Mouse (Mus musculus) megakaryocyte progenitor cell, adult 5-6 weeks (primary cell): ENCODE data around the gene Apol7a. TPM values are rescaled to one million over a fixed set of nuclear protein-coding genes. Genes with fewer than 3 reads are reported as not detected.
"Not testable (repeated sequence)": the region's sequence is repeated elsewhere in the genome, so short reads cannot be mapped to it uniquely, and the experiment has no call there.

Source experiments
- ATAC-seq: replicated peaks from 2 replicates; pipeline ENCODE4 v1.8.0; 2016; ENCODE audit warnings: mild to moderate bottlenecking, moderate TSS enrichment, inconsistent platforms; ENCODE audit not compliant: poor library complexity
- total RNA-seq, 2 experiments: library from RNA; stranded (forward) in 1 of 2; stranded (reverse) in 1 of 2; fragments of 157-497, 149-512 nt in 1 of 2; fragments of 200-1000 nt in 1 of 2; gene quantifications; 2 replicates each; pipeline versions ENCODE4 v1.2.3 to v1.2.4; 2015 to 2017

Apol7a gene
- total RNA-seq (2015) (not detected in 2 replicates), total RNA-seq (2017) (not detected in 2 replicates)

- not testable (repeated sequence) for ATAC-seq
Measured at GRCm38 (mm10) chr15:77399027-77399426, at the start of gene Apol7a. TSS of gene Apol7a (minus strand) at chr15:77399110.

DNA sequence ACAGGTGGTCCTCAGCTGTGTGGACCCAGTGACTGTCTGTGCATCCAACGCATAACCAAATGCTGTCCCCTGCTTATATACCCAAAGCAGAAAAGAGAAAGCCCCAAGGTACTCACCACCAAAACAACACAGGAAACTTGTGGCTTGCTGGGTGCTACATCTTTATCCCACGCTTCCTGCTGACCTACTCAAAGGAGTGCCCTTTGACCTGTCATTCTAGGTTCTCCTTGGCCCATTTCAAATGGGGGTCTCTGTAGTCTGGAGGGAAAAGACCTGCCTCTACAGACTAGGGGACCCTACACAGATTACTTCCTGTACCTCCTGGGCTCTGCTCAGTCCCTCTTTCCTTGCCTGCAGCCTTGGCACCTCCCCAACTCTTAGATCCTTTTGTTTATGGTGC lies 48.5 kb upstream of the Apol7a start, which contains the start of gene Apol7b:
Gene Apol7b (minus strand): TSS at position 101 of the 400 bp plus-strand sequence.
- ATAC-seq: not testable (repeated sequence)

DNA sequence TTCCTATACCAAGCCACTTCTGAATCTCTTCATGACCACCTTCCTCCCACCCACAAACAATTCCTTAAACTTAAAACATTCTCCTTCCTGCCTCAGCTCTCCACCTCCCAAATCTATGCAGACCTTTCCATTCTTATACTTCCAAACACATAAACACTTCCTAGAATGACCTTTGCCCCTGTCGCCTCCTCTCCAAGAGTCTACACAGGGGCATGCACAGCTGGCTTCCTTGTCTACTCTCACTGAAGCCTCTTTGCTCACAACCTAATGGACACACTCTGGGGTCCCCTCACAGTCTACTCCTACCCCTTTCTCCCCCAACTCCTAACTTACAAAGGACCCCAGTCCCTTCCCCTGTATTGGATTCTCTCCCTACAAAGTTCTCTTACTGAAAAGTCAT lies 46.8 kb upstream of the Apol7a start:
- ATAC-seq: not testable (repeated sequence)

- not testable (repeated sequence) for ATAC-seq
Measured at GRCm38 (mm10) chr15:77444746-77445145, 45.8 kb upstream of the Apol7a start.

DNA sequence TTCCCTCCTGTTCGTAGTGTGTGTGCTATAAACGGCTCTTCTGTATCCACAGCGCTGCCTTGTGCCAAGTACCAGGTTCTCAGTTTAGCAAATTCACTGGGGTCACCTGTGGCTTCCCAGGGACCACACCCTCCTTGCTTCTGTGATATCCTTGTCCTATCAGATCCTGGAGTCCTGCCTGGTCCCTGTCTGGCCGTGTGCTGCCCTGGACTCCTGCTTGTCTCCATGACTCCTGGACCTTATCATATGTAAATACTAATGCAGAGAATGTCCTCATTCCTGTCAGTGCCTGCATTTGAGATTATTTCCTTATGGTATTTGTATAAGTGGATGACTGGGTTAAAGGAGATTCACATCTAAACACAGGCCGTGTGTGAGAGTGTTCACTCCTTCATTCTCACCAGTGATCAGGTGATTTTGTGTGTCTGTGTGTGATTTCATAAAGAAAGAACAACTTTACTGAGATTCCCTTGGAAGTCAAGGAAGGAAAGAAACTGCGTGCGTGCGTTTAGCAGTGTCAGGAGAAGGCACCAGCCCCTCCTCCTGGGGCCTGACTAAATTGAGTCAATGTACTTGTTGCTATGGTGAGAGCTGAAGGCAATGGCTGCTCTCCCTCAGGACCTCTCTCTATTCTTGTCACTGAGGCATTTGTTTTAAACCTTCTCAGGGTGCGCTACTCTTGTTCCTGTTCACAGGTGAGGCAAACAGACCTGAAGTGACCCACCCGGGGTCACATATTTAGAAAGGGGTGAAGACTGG lies 30.0 kb upstream of the Apol7a start:
- ATAC-seq: not testable (repeated sequence)

DNA sequence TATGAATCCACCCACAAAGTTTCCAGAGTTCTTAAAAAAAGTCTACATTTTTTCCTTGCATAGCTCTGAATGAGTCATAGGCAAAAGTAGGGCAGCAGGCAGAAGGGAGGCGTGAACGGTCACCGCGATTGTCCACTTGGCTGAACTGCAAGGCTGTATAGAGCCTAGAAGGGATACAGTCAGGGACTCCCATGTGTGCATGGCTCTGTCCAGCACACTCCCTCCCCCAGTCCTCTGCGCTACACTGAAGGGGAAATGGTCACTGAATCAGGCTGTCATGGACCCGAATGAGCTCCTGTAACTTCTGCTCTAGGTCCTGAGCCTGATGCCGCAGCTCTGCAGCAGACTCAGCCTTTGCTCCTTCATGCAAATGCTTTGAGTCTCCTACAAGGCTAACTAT lies 24.0 kb upstream of the Apol7a start:
- not testable (repeated sequence) for ATAC-seq

DNA sequence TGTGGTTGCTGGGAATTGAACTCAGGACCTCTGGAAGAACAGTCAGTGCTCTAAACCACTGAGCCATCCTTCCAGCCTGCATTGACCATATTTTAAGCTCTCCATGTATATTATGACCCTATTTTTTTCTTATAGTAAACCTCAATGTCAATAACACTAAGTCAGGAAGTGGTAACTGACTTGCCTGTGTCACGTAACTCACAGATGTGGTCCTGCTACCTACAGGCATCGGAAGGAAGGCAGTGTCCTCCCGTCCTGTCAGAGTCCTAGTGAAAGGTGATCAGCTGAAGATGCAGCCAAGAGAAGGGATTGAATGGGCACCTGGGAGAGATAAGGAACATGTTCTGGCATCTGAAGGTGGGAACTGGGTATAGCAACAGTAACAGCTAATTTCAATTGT lies 20.7 kb upstream of the Apol7a start:
- not testable (repeated sequence) for ATAC-seq

GRCm38 (mm10) chr15:77416655-77417333 lies 17.9 kb upstream of the Apol7a start:
- ATAC-seq: peak; percentile 69

DNA sequence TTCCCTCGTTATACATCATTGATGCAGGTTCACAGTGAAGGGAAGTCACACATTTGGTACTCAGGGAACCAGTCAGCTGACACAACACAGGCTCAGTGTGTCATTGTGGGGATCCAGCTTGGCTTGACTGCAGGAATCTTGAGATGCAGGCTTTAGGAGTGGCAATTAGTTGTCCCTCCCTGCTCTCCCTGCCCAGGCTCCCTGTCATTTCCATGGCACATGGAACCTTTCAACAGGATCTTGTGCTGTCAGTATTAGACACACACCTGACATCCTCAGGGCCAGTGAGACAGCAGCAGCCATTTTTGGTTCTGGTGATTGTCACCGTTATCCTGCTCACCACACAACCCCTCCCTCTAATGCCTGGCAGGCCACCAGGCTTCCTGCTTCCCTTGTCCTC lies 16.7 kb upstream of the Apol7a start:
- not testable (repeated sequence) for ATAC-seq

DNA sequence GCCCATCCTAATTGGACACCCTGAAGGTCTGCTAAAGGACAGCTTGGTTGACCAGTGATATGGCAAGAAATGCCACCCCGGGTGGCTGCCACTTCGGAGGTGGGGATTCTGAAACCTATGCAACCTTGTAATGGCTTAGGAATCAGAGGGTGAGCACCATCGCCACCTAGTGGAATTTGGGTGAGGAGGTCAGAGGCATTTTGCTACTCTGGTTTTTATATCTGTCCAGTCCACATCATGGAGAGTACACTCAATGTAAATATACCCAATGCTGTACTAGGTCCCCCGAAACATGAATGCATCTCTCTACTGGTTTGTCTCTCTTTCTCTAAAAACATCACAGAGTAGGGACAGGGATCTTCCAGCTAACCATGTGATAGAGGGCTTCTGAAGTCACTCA lies 13.8 kb upstream of the Apol7a start:
- ATAC-seq: peak; percentile 60

- ATAC-seq: not testable (repeated sequence)
Measured at GRCm38 (mm10) chr15:77411035-77411434, 12.1 kb upstream of the Apol7a start, which contains the start of gene Apol9a. TSS of gene Apol9a (minus strand) at chr15:77411135.

GRCm38 (mm10) chr15:77406370-77406769 lies 7.5 kb upstream of the Apol7a start:
- not testable (repeated sequence) for ATAC-seq

- ATAC-seq: not testable (repeated sequence)
Measured at GRCm38 (mm10) chr15:77397450-77398132, 1.3 kb downstream of the Apol7a start.

GRCm38 (mm10) chr15:77393832-77394231 lies 5.1 kb downstream of the Apol7a start:
- not testable (repeated sequence) for ATAC-seq

- no peak for ATAC-seq
Measured at GRCm38 (mm10) chr15:77387462-77387861, 11.4 kb downstream of the Apol7a start.

DNA sequence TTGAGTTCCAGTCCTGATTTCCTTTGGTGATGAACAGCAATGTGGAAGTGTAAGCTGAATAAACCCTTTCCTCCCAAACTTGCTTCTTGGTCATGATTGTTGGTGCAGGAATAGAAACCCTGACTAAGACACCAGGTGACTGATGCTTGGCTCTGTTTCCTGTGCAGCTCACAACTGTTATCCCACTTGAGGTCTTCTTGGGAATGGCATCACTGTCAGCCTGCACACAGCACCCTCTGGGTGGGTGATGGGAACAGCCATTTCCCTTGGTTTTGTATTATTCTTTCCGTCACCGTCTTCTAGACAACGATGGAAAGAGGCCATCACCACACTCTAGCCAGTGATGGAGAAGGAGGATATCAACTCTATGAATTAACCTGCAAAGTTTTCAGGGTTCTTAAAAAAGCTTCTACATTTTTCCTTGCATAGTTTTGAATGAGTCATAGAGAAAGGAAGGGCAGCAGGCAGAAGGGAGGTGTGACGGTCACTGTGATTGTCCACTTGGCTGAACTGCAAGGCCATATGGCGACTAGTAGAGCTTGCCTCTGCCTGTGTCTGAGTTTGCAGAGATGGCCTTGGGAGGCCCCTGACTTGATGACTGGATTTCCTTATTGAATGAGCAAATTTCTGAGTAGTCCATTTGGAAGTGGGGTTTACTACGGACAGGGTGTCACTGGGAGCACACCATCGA lies 14.4 kb downstream of the Apol7a start:
- ATAC-seq: no peak

GRCm38 (mm10) chr15:77382880-77383279 lies 16.0 kb downstream of the Apol7a start:
- ATAC-seq: no peak

GRCm38 (mm10) chr15:77382271-77382850 lies 16.5 kb downstream of the Apol7a start:
- no peak for ATAC-seq

DNA sequence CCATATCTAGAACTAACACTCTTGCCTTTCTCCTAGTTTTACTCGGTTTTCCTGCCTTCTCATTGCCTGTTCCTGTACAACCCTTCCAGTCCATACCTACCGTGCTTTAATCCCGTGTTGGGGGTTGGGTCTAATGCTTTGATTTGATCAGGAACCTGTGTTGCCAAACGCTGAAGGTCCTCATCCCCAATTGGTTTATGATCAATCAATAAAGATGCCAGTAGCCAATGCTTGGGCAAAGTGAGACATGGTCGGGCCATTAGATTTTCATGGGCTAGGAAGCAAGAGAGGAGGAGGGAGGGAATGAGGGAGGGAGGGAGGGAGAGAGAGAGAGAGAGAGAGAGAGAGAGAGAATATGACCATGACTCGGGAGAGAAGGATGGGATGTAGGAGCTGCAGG lies 17.4 kb downstream of the Apol7a start:
- ATAC-seq: no peak

GRCm38 (mm10) chr15:77379921-77380320 lies 19.0 kb downstream of the Apol7a start:
- no peak for ATAC-seq
